Mouse (Mus musculus) embryonic fibroblast, embryonic 13.5 days (primary cell): ENCODE data around the gene Ehmt1.

Source experiments
- CTCF ChIP-seq: IDR thresholded peaks from 2 replicates; pipeline ENCODE4 v1.5.1; 2011; ENCODE audit warnings: mild to moderate bottlenecking, control low read depth, low read length, moderate library complexity, borderline replicate concordance; ENCODE audit not compliant: insufficient read depth
- POLR2A ChIP-seq: IDR thresholded peaks from 2 replicates; pipeline ENCODE4 v1.6.1; 2011; ENCODE audit warnings: low read depth, mild to moderate bottlenecking, control low read depth, low read length, moderate library complexity

DNA sequence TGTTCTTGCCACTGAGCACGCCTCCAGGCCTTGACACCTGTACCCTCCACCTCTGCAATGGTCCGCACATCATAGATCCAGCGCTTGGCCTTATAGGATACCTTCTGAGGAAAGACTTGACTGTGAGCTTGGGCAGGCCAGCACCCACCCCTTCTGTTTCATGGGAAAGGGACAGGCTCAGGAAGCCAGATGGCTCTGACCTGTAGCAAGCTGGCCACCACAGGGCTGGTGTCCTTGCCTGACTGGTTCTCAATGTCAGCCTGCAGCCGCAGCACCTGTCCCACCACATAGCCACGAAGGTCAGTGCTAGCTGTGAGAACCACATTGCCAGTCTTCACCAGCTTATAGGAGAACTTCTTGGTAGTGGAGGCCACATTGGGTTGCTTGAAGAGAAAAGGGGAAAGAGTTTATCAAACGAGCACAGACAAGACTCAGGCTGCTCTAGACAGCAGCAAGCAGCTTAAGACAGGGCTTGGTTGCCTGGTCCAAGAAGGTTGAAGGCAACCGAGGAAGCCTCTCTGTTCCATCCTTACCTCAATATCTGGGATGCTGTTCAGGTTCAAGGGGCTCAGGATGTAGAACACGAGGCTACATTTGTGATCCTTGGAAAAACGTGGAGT, 7.0 kb upstream of the Ehmt1 start:
- TF ChIP-seq POLR2A (no peak), CTCF (no peak)
